Mouse (Mus musculus) common myeloid progenitor, adult 5-6 weeks (primary cell): ENCODE results near the gene Tmigd3. TPM values are rescaled to one million over a fixed set of nuclear protein-coding genes. Genes with fewer than 3 reads are reported as not detected.

ENCODE experiments used
- ATAC-seq: replicated peaks from 2 replicates; pipeline ENCODE4 v1.8.0; 2016; ENCODE audit warnings: low read depth, mild to moderate bottlenecking, moderate TSS enrichment, inconsistent platforms; ENCODE audit not compliant: poor library complexity, severe bottlenecking
- total RNA-seq: library from RNA; stranded (forward); fragments of 200-1000, 187-1606 nt; gene quantifications from 2 replicates; pipeline ENCODE4 v1.2.3, GENCODE M21; 2017

Gene Tmigd3
- 1.0 TPM in 1 of 2 replicates, not detected in the other for total RNA-seq

GRCm38 (mm10) chr3:105870558-105870957, at the start of gene Tmigd3, which contains the start of gene Adora3:
Gene Tmigd3 (plus strand): TSS chr3:105870903.
Gene Adora3 (plus strand): TSS chr3:105870858.
- no peak for ATAC-seq

GRCm38 (mm10) chr3:105821504-105821903, 49.2 kb upstream of the Tmigd3 start:
- no peak for ATAC-seq

- no peak for ATAC-seq
Observed at GRCm38 (mm10) chr3:105823609-105824008, 47.1 kb upstream of the Tmigd3 start.

- ATAC-seq: 0 out of 2 replicates have a peak, but pooled peaks have one; percentile 22
Observed at GRCm38 (mm10) chr3:105824103-105824502, 46.6 kb upstream of the Tmigd3 start.

GRCm38 (mm10) chr3:105824704-105825103, 46.0 kb upstream of the Tmigd3 start:
- ATAC-seq: no peak

GRCm38 (mm10) chr3:105825501-105826161, 45.1 kb upstream of the Tmigd3 start:
- ATAC-seq: peak; percentile 77

GRCm38 (mm10) chr3:105831584-105831983, 39.1 kb upstream of the Tmigd3 start:
- ATAC-seq: no peak

- ATAC-seq: 0 out of 2 replicates have a peak, but pooled peaks have one; percentile 45
Observed at GRCm38 (mm10) chr3:105835875-105836274, 34.8 kb upstream of the Tmigd3 start.

- no peak for ATAC-seq
Observed at GRCm38 (mm10) chr3:105836883-105837282, 33.8 kb upstream of the Tmigd3 start.

GRCm38 (mm10) chr3:105838655-105839054, 32.0 kb upstream of the Tmigd3 start:
- ATAC-seq: no peak

GRCm38 (mm10) chr3:105839836-105840235, 30.9 kb upstream of the Tmigd3 start:
- no peak for ATAC-seq

GRCm38 (mm10) chr3:105846294-105847069, 24.2 kb upstream of the Tmigd3 start:
- no peak for ATAC-seq

- ATAC-seq: no peak
Observed at GRCm38 (mm10) chr3:105853781-105854180, 16.9 kb upstream of the Tmigd3 start.

- no peak for ATAC-seq
Observed at GRCm38 (mm10) chr3:105854786-105855185, 15.9 kb upstream of the Tmigd3 start.

- ATAC-seq: peak; percentile 55; the same call in 1 of the 2 replicates
Observed at GRCm38 (mm10) chr3:105857513-105857912, 13.2 kb upstream of the Tmigd3 start.

- peak; percentile 61 for ATAC-seq
Observed at GRCm38 (mm10) chr3:105861747-105862366, 8.8 kb upstream of the Tmigd3 start.

GRCm38 (mm10) chr3:105864123-105864522, 6.6 kb upstream of the Tmigd3 start:
- no peak for ATAC-seq

GRCm38 (mm10) chr3:105865122-105865521, 5.6 kb upstream of the Tmigd3 start:
- peak; percentile 80 for ATAC-seq

GRCm38 (mm10) chr3:105868135-105868534, 2.6 kb upstream of the Tmigd3 start:
- no peak for ATAC-seq

GRCm38 (mm10) chr3:105872034-105872433, 1.3 kb downstream of the Tmigd3 start:
- no peak for ATAC-seq

GRCm38 (mm10) chr3:105872579-105872978, 1.9 kb downstream of the Tmigd3 start:
- ATAC-seq: no peak
